Comparison of ENCODE assay signal across 17 mouse cellular contexts in genomic region chr15:84348769-84349168, GRCm38 (mm10). TPM values are rescaled to one million over a fixed set of nuclear protein-coding genes. Genes with fewer than 3 reads are reported as not detected.
DNase-seq lines count a peak whose midpoint lies in the region; TF ChIP-seq lines count a peak whose summit lies in the region.
"Had no signal": no experiment of that assay in that cellular context is flagged by ENCODE, and none has a peak within 500 bp of the region (broad histone marks: within the 10 kb centered on the region; RNA-seq: fewer than 3 reads in every experiment).

No protein-coding gene starts in this region.

- intact Hi-C loops in gastrocnemius, adult 2 months (cut with DNase I): no loop called here

- H3K9ac ChIP-seq in ES-Bruce4 (ENCODE audit: low read depth, poor library complexity, severe bottlenecking): no peak overlapping the region
- H3K9ac ChIP-seq: embryonic facial prominence, embryonic 13.5 days; heart, embryonic 15.5 days; hindbrain, embryonic 14.5 days; kidney, embryonic 15.5 days; limb, embryonic 12.5 days had no signal

- DNase-seq in gastrocnemius, adult 2 months: no peak
- DNase-seq in gastrocnemius, adult 18-20 months (ENCODE audit: low spot score): no peak
- no peak for DNase-seq in lung, adult 2 months
- DNase-seq in lung, postnatal 25 days (ENCODE audit: low spot score): no peak
- peak; percentile 42 for DNase-seq in limb, embryonic 10.5 days (ENCODE audit: low spot score)
- no peak for DNase-seq in gastrocnemius, postnatal 4 days (ENCODE audit: low spot score in 2 of 2)
- DNase-seq in forebrain, embryonic 10.5 days (ENCODE audit: extremely low spot score, low spot score): no peak
- DNase-seq: adrenal gland, adult 8-10 months; cerebellum, postnatal 36 days; gastrocnemius, postnatal 25 days; lung, postnatal 4 days had no signal

- H3K9me3 ChIP-seq in ES-Bruce4 (replicated peaks; ENCODE audit: control insufficient read depth, insufficient read depth, low read length, poor library complexity, severe bottlenecking): peaks cover 7% of the 10 kb centered on the region
- H3K9me3 ChIP-seq in limb, embryonic 10.5 days (replicated peaks): no peaks in the 10 kb centered on the region
- H3K9me3 ChIP-seq in forebrain, embryonic 10.5 days: peaks cover 11% of the 10 kb centered on the region; the same call in 1 of the 2 replicates
- H3K9me3 ChIP-seq: heart, embryonic 15.5 days had no signal

- no peak overlapping the region for H3K4me3 ChIP-seq in gastrocnemius, adult 2 months
- H3K4me3 ChIP-seq in lung, adult 2 months (replicated peaks; ENCODE audit: extremely low read depth, low read depth, low read length): no peak overlapping the region
- H3K4me3 ChIP-seq in ES-Bruce4 (ENCODE audit: low read depth, low read length): no peak overlapping the region
- no peak overlapping the region for H3K4me3 ChIP-seq in limb, embryonic 10.5 days
- no peak overlapping the region for H3K4me3 ChIP-seq in forebrain, embryonic 10.5 days
- H3K4me3 ChIP-seq: embryonic facial prominence, embryonic 13.5 days; heart, embryonic 15.5 days; kidney, embryonic 15.5 days; limb, embryonic 12.5 days had no signal

- no peak overlapping the region for H3K27ac ChIP-seq in gastrocnemius, adult 2 months
- no peak overlapping the region for H3K27ac ChIP-seq in ES-Bruce4 (ENCODE audit: insufficient read depth, low read length)
- H3K27ac ChIP-seq in limb, embryonic 10.5 days: no peak overlapping the region
- no peak overlapping the region for H3K27ac ChIP-seq in forebrain, embryonic 10.5 days
- H3K27ac ChIP-seq: embryonic facial prominence, embryonic 13.5 days; heart, embryonic 15.5 days; kidney, embryonic 15.5 days; limb, embryonic 12.5 days had no signal

- H3K4me1 ChIP-seq in lung, adult 2 months (ENCODE audit: control insufficient read depth, insufficient read depth, low read length): no peaks in the 10 kb centered on the region
- no peaks in the 10 kb centered on the region for H3K4me1 ChIP-seq in ES-Bruce4 (ENCODE audit: control insufficient read depth, insufficient read depth, low read length)
- peaks cover 36% of the 10 kb centered on the region for H3K4me1 ChIP-seq in limb, embryonic 10.5 days
- H3K4me1 ChIP-seq in forebrain, embryonic 10.5 days: peaks cover 25% of the 10 kb centered on the region

- no peaks in the 10 kb centered on the region for H3K36me3 ChIP-seq in ES-Bruce4 (ENCODE audit: control insufficient read depth, insufficient read depth, low read length, poor library complexity, severe bottlenecking)
- H3K36me3 ChIP-seq in limb, embryonic 10.5 days: no peaks in the 10 kb centered on the region
- no peaks in the 10 kb centered on the region for H3K36me3 ChIP-seq in forebrain, embryonic 10.5 days (replicated peaks)
- H3K36me3 ChIP-seq: embryonic facial prominence, embryonic 13.5 days; heart, embryonic 15.5 days; kidney, embryonic 15.5 days; limb, embryonic 12.5 days had no signal

- TF ChIP-seq CTCF in gastrocnemius, adult 2 months (IDR thresholded peaks at IDR 0.05): peak; percentile 31; the same call in 1 of the 2 replicates
- TF ChIP-seq CTCF in lung, adult 2 months (IDR thresholded peaks at IDR 0.05; ENCODE audit: insufficient read depth, low read length): 0 out of 2 replicates have a peak, but pooled peaks have one; percentile 15
- TF ChIP-seq CTCF in ES-Bruce4 (IDR thresholded peaks at IDR 0.05; ENCODE audit: low read depth, low read length): peak; percentile 60

- TF ChIP-seq POLR2A in lung, adult 2 months (IDR thresholded peaks at IDR 0.05; ENCODE audit: borderline replicate concordance, extremely low read depth, low read depth, low read length): no peak
- no peak for TF ChIP-seq POLR2A in ES-Bruce4 (IDR thresholded peaks at IDR 0.05; ENCODE audit: insufficient read depth, low read length)

- no peak for TF ChIP-seq EP300 in ES-Bruce4 (IDR thresholded peaks at IDR 0.05; ENCODE audit: insufficient read depth, low read depth, low read length)

- no peaks in the 10 kb centered on the region for H3K27me3 ChIP-seq in ES-Bruce4 (ENCODE audit: control insufficient read depth, insufficient read depth, low read length, poor library complexity, severe bottlenecking)
- no peaks in the 10 kb centered on the region for H3K27me3 ChIP-seq in limb, embryonic 10.5 days (ENCODE audit: low read depth, poor library complexity, severe bottlenecking)
- H3K27me3 ChIP-seq in forebrain, embryonic 10.5 days (ENCODE audit: poor library complexity, severe bottlenecking): no peaks in the 10 kb centered on the region
- H3K27me3 ChIP-seq: embryonic facial prominence, embryonic 13.5 days; heart, embryonic 15.5 days; kidney, embryonic 15.5 days; limb, embryonic 12.5 days had no signal

- 98% methylated on average over 4 of the region's 4 CpGs for WGBS in lung, adult 2 months
- WGBS in limb, embryonic 10.5 days: 90% methylated on average over 4 of the region's 4 CpGs
- 87% methylated on average over 4 of the region's 4 CpGs for WGBS in forebrain, embryonic 10.5 days

RNA-seq across cellular contexts. Expression of gene Parvg, which starts 24.9 kb away (rescaled TPM):
- under 1 TPM; 0.53 to 0.54 TPM for total RNA-seq in gastrocnemius, adult 2 months (2021)
- total RNA-seq in gastrocnemius, adult 18-20 months (2021): 1 to 10 TPM; 1.0 to 1.4 TPM
- 8.6 and 10.7 TPM in 2 replicates for polyA plus RNA-seq in lung, adult 2 months (2012; rRNA removed)
- polyA plus RNA-seq in ES-Bruce4 (2011; ENCODE audit: insufficient read depth, insufficient read length, low read depth, missing spikeins): 1.1 TPM in 1 of 2 replicates, not detected in the other
- 0.72 and 0.75 TPM in 2 replicates for polyA plus RNA-seq in limb, embryonic 10.5 days (2016; fragmentation: Nextera tagmentation; extraction: Ambion mirVana)
- 1 to 10 TPM; 2.8 to 3.8 TPM for total RNA-seq in gastrocnemius, postnatal 4 days (2021)
- 1.0 TPM in 2 replicates for polyA plus RNA-seq in forebrain, embryonic 10.5 days (2016; fragmentation: Nextera tagmentation; extraction: Ambion mirVana)
